Mouse (Mus musculus): Measurements from ENCODE around the gene Kif3a.
"Not testable (repeated sequence)": the region's sequence is repeated elsewhere in the genome, so short reads cannot be mapped to it uniquely, and the experiment has no call there.

Gene Kif3a

GRCm38 (mm10) chr11:53550714-53551113 lies 16.5 kb upstream of the Kif3a start:
- Histone ChIP-seq H3K36me3 (ENCODE audit: insufficient read depth, low read length) (no peaks in the 10 kb centered on the region), H3K9me3 (ENCODE audit: low read length) (peaks cover 11% of the 10 kb centered on the region), H3K27me3 (ENCODE audit: insufficient read depth, low read length) (peaks cover 5% of the 10 kb centered on the region; the same call in 1 of the 2 replicates), H3K4me1 (replicated peaks; ENCODE audit: low read depth, low read length) (peaks cover 3% of the 10 kb centered on the region; the same call in 1 of the 2 replicates), H3K4me3 (replicated peaks; ENCODE audit: low read length) (no peak overlapping the region)
- TF ChIP-seq NANOG (IDR thresholded peaks at IDR 0.05; ENCODE audit: borderline replicate concordance, low read length) = no peak
- TF ChIP-seq POU5F1 (IDR thresholded peaks at IDR 0.05; ENCODE audit: borderline replicate concordance, low read length) = no peak
- TF ChIP-seq CTCF (conservative IDR thresholded peaks at IDR 0.05; ENCODE audit: low read length) = no peak

- H3K27me3 ChIP-seq (ENCODE audit: insufficient read depth, low read length) = peaks cover under 1% of the 10 kb centered on the region; the same call in 1 of the 2 replicates
- no peak overlapping the region for H3K4me3 ChIP-seq (replicated peaks; ENCODE audit: low read length)
- H3K9me3 ChIP-seq (ENCODE audit: low read length) = peaks cover 11% of the 10 kb centered on the region
- H3K4me1 ChIP-seq (replicated peaks; ENCODE audit: low read depth, low read length) = peaks cover 3% of the 10 kb centered on the region; the same call in 1 of the 2 replicates
- no peaks in the 10 kb centered on the region for H3K36me3 ChIP-seq (ENCODE audit: insufficient read depth, low read length)
- TF ChIP-seq NANOG (IDR thresholded peaks at IDR 0.05; ENCODE audit: borderline replicate concordance, low read length) = no peak
- no peak for TF ChIP-seq POU5F1 (IDR thresholded peaks at IDR 0.05; ENCODE audit: borderline replicate concordance, low read length)
- peak; percentile 59 for TF ChIP-seq CTCF (conservative IDR thresholded peaks at IDR 0.05; ENCODE audit: low read length)
These were observed 15.4 kb upstream of the Kif3a start for GRCm38 (mm10) chr11:53551754-53552153.

- H3K4me3 ChIP-seq (replicated peaks; ENCODE audit: low read length); H3K36me3 ChIP-seq (ENCODE audit: insufficient read depth, low read length); H3K4me1 ChIP-seq (replicated peaks; ENCODE audit: low read depth, low read length); H3K27me3 ChIP-seq (ENCODE audit: insufficient read depth, low read length): not testable (repeated sequence)
- H3K9me3 ChIP-seq (ENCODE audit: low read length) = peaks cover 11% of the 10 kb centered on the region
These were observed 10.7 kb upstream of the Kif3a start for GRCm38 (mm10) chr11:53556529-53556928.

GRCm38 (mm10) chr11:53557992-53558391 lies 9.2 kb upstream of the Kif3a start:
- not testable (repeated sequence) for H3K27me3 ChIP-seq (ENCODE audit: insufficient read depth, low read length); H3K4me3 ChIP-seq (replicated peaks; ENCODE audit: low read length); H3K36me3 ChIP-seq (ENCODE audit: insufficient read depth, low read length); H3K9me3 ChIP-seq (ENCODE audit: low read length); H3K4me1 ChIP-seq (replicated peaks; ENCODE audit: low read depth, low read length)

GRCm38 (mm10) chr11:53559980-53560379 lies 7.2 kb upstream of the Kif3a start:
- not testable (repeated sequence) for H3K9me3 ChIP-seq (ENCODE audit: low read length); H3K27me3 ChIP-seq (ENCODE audit: insufficient read depth, low read length)

GRCm38 (mm10) chr11:53561986-53562385 lies 5.2 kb upstream of the Kif3a start:
- H3K27me3 ChIP-seq (ENCODE audit: insufficient read depth, low read length) = peaks cover 6% of the 10 kb centered on the region
- peaks cover 3% of the 10 kb centered on the region; the same call in 1 of the 2 replicates for H3K9me3 ChIP-seq (ENCODE audit: low read length)
- TF ChIP-seq POU5F1 (IDR thresholded peaks at IDR 0.05; ENCODE audit: borderline replicate concordance, low read length) = no peak
- no peak for TF ChIP-seq CTCF (conservative IDR thresholded peaks at IDR 0.05; ENCODE audit: low read length)
- no peak for TF ChIP-seq NANOG (IDR thresholded peaks at IDR 0.05; ENCODE audit: borderline replicate concordance, low read length)
- no peaks in the 10 kb centered on the region for H3K36me3 ChIP-seq (ENCODE audit: insufficient read depth, low read length)
- no peak overlapping the region for H3K4me3 ChIP-seq (replicated peaks; ENCODE audit: low read length)
- H3K4me1 ChIP-seq (replicated peaks; ENCODE audit: low read depth, low read length) = peaks cover 4% of the 10 kb centered on the region; the same call in 1 of the 2 replicates

More at GRCm38 (mm10) chr11:53559980-53560379, 7.2 kb upstream of the Kif3a start:
- not testable (repeated sequence) for H3K36me3 ChIP-seq (ENCODE audit: insufficient read depth, low read length); H3K4me3 ChIP-seq (replicated peaks; ENCODE audit: low read length); H3K4me1 ChIP-seq (replicated peaks; ENCODE audit: low read depth, low read length)

GRCm38 (mm10) chr11:53566646-53567045 lies 533 bp upstream of the Kif3a start:
- peaks cover 10% of the 10 kb centered on the region for H3K4me1 ChIP-seq (replicated peaks; ENCODE audit: low read depth, low read length)
- H3K9me3 ChIP-seq (ENCODE audit: low read length) = peaks cover 3% of the 10 kb centered on the region; the same call in 1 of the 2 replicates
- no peaks in the 10 kb centered on the region for H3K36me3 ChIP-seq (ENCODE audit: insufficient read depth, low read length)
- TF ChIP-seq POU5F1 (IDR thresholded peaks at IDR 0.05; ENCODE audit: borderline replicate concordance, low read length) (no peak), NANOG (IDR thresholded peaks at IDR 0.05; ENCODE audit: borderline replicate concordance, low read length) (no peak), CTCF (conservative IDR thresholded peaks at IDR 0.05; ENCODE audit: low read length) (no peak)
- peaks cover 12% of the 10 kb centered on the region for H3K27me3 ChIP-seq (ENCODE audit: insufficient read depth, low read length)
- peak overlapping the region; percentile 92 for H3K4me3 ChIP-seq (replicated peaks; ENCODE audit: low read length)

- no peak for TF ChIP-seq NANOG (IDR thresholded peaks at IDR 0.05; ENCODE audit: borderline replicate concordance, low read length)
- TF ChIP-seq CTCF (conservative IDR thresholded peaks at IDR 0.05; ENCODE audit: low read length) = 0 out of 2 replicates have a peak, but pooled peaks have one; percentile 22
- Histone ChIP-seq H3K36me3 (ENCODE audit: insufficient read depth, low read length) (peaks cover 15% of the 10 kb centered on the region), H3K27me3 (ENCODE audit: insufficient read depth, low read length) (no peaks in the 10 kb centered on the region), H3K4me3 (replicated peaks; ENCODE audit: low read length) (no peak overlapping the region), H3K9me3 (ENCODE audit: low read length) (no peaks in the 10 kb centered on the region), H3K4me1 (replicated peaks; ENCODE audit: low read depth, low read length) (peaks cover 4% of the 10 kb centered on the region; the same call in 1 of the 2 replicates)
These were observed 13.4 kb downstream of the Kif3a start for GRCm38 (mm10) chr11:53580562-53580961.

GRCm38 (mm10) chr11:53583151-53583550 lies 16.0 kb downstream of the Kif3a start:
- Histone ChIP-seq H3K4me3 (replicated peaks; ENCODE audit: low read length) (no peak overlapping the region), H3K27me3 (ENCODE audit: insufficient read depth, low read length) (no peaks in the 10 kb centered on the region), H3K9me3 (ENCODE audit: low read length) (no peaks in the 10 kb centered on the region), H3K4me1 (replicated peaks; ENCODE audit: low read depth, low read length) (peaks cover 4% of the 10 kb centered on the region; the same call in 1 of the 2 replicates), H3K36me3 (ENCODE audit: insufficient read depth, low read length) (peaks cover 15% of the 10 kb centered on the region)
- TF ChIP-seq CTCF (conservative IDR thresholded peaks at IDR 0.05; ENCODE audit: low read length) = no peak
- TF ChIP-seq NANOG (IDR thresholded peaks at IDR 0.05; ENCODE audit: borderline replicate concordance, low read length) = no peak
- TF ChIP-seq POU5F1 (IDR thresholded peaks at IDR 0.05; ENCODE audit: borderline replicate concordance, low read length) = no peak

All from E14TG2a.4 (cell line).